Mouse (Mus musculus): ENCODE data around the gene Jak3.

DNA sequence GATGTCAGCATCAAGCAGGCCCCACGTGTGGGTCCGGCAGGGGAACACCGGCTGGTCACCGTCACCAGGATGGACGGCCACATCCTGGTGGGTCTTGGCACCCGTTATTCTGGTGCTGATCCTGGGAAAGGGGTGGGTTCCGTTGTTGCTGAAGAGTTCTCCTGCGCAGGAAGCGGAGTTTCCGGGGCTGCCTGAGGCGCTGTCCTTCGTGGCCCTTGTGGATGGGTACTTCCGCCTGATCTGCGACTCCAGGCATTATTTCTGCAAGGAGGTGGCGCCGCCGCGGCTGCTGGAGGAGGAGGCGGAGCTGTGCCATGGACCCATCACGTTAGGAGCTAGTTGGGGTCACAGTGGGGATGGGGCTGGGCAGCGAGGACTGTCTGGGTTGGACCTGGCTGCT, 4.4 kb downstream of the Jak3 start:
- no peak for TF ChIP-seq POLR2A (IDR thresholded peaks at IDR 0.05; ENCODE audit: low read depth, low read length)
- no peak for TF ChIP-seq CTCF (IDR thresholded peaks at IDR 0.05; ENCODE audit: extremely low read depth, insufficient read depth, insufficient read length, insufficient replicate concordance)

Measured in spleen, adult 2 months (tissue).